Mouse (Mus musculus) liver, adult 2 months (tissue): Measurements from ENCODE around the gene Cabp1.

Experiments
- CTCF ChIP-seq: fragments of 200-500 bp; IDR thresholded peaks from 2 replicates; pipeline ENCODE4 v1.5.1; 2011; ENCODE audit warnings: low read depth, low read length, control low read depth
- POLR2A ChIP-seq: fragments of 200-500 bp; IDR thresholded peaks from 2 replicates; pipeline ENCODE4 v1.6.1; 2011; ENCODE audit warnings: low read length, control low read depth; ENCODE audit not compliant: insufficient read depth; ENCODE audit errors: extremely low read depth

- no peak for TF ChIP-seq POLR2A
- TF ChIP-seq CTCF, result no peak
Measured at GRCm38 (mm10) chr5:115127421-115128179, 66.6 kb downstream of the Cabp1 start.
